ENCODE assay signal across 17 mouse cellular contexts in the genomic region with DNA sequence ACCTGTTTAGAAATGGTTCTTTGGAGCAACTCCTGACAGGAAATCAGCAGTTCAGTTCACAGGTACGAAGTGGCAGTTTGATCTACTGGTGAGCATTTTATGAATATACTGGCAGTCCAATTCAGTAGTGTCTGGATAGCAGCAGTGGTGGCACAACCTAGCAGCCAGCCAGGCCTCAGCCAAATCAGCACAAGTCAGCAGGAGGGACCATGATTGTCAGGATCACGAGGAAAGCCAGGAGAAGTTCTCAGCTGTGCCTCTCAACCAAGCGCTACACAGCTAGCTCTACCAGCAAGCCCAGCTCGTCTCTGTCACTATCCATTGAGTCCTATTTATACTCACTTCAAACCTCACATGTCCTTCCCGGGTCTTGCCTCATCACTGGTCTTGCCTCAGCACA.
A peak's percentile ranks its signal among the peaks of the same experiment; 100 is the strongest.
DNase-seq lines count a peak whose midpoint lies in the region; TF ChIP-seq lines count a peak whose summit lies in the region.
"Had no signal": no experiment of that assay in that cellular context is flagged by ENCODE, and none has a peak within 500 bp of the region (broad histone marks: within the 10 kb centered on the region; RNA-seq: fewer than 3 reads in every experiment).

No protein-coding gene starts in this region.

- H3K27ac ChIP-seq in bone marrow macrophage, adult 2 months (ENCODE audit: insufficient read depth, low read depth, low read length): peak overlapping the region; percentile 59
- H3K27ac ChIP-seq: embryonic facial prominence, embryonic 15.5 days; forebrain, embryonic 10.5 days; heart, adult 2 months; kidney, postnatal 0 days had no signal

- H3K4me1 ChIP-seq in bone marrow macrophage, adult 2 months (ENCODE audit: control insufficient read depth, insufficient read depth, low read length): peaks cover 14% of the 10 kb centered on the region
- H3K4me1 ChIP-seq: embryonic facial prominence, embryonic 15.5 days; forebrain, embryonic 10.5 days; heart, embryonic 12.5 days had no signal

- TF ChIP-seq POLR2A in bone marrow macrophage, adult 2 months (IDR thresholded peaks at IDR 0.05; ENCODE audit: borderline replicate concordance, low read depth, low read length): no peak

- no peak overlapping the region for H3K4me3 ChIP-seq in bone marrow macrophage, adult 2 months (ENCODE audit: insufficient read depth, low read length)
- H3K4me3 ChIP-seq: embryonic facial prominence, embryonic 15.5 days; erythroblast, embryonic 14.5 days; forebrain, embryonic 10.5 days; heart, adult 2 months; heart, embryonic 12.5 days had no signal

- DNase-seq in adrenal gland, adult 8-10 months: peak; percentile 13
- no peak for DNase-seq in adrenal gland, postnatal 4 days (ENCODE audit: low spot score in 2 of 2)
- DNase-seq in cerebellum, adult 8-10 months: peak; percentile 9
- DNase-seq in cerebellum, postnatal 14 days: peak; percentile 47 to 56
- no peak for DNase-seq in embryo, embryonic 9.5 days (ENCODE audit: extremely low spot score)
- no peak for DNase-seq in adipocyte (ENCODE audit: low spot score)
- no peak for DNase-seq in yolk sac, embryonic 10.5 days (ENCODE audit: low spot score)
- DNase-seq: forebrain, postnatal 0 days; gastrocnemius, postnatal 14 days; kidney, adult 9 months had no signal

- TF ChIP-seq CTCF in bone marrow macrophage, adult 2 months (IDR thresholded peaks at IDR 0.05; ENCODE audit: low read depth, low read length): no peak

Comparison
In these comparisons a context has a peak if more than half of its experiments do, and no peak if none do; other contexts are left out.
1. DNase-seq: peak in adrenal gland, adult 8-10 months (single experiment), cerebellum, adult 8-10 months (single experiment) and cerebellum, postnatal 14 days (2 of 2); none in adrenal gland, postnatal 4 days (0 of 2), embryo, embryonic 9.5 days (single experiment), adipocyte (single experiment) and yolk sac, embryonic 10.5 days (single experiment).